Mouse (Mus musculus) testis, postnatal 14 days (tissue): ENCODE results near the gene Ankrd11.
"Not testable (repeated sequence)": the region's sequence is repeated elsewhere in the genome, so short reads cannot be mapped to it uniquely, and the experiment has no call there.

ENCODE experiments used
- DNase-seq: peaks from one replicate; pipeline ENCODE4 v3.0.0; 2021; ENCODE audit warnings: low spot score

Ankrd11 gene

GRCm38 (mm10) chr8:123042158-123042973 is at the start of gene Ankrd11:
Gene Ankrd11 (minus strand): TSS chr8:123042277.
- DNase-seq, result peak; percentile 100

DNA sequence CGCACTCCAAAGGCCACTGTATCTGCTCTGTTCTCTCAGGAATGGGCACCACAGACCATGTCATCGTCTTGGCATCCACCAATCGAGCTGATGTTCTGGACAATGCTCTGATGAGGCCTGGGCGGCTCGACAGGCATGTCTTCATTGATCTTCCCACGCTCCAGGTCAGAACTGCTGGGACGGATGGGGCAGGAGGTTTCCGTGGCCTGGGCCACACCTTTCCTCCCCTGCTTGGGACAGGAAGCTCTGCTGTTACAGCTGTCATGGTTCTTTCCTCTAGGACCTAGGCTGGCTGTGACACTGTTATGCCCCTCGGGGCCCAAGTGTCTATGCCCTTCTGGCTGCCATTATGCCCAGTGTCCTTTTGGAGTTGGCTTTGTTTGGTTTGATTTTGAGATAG is 45.2 kb upstream of the Ankrd11 start:
- no peak for DNase-seq

- no peak for DNase-seq
Measured at GRCm38 (mm10) chr8:123083610-123084009, 41.5 kb upstream of the Ankrd11 start.

- DNase-seq, result no peak
Measured at GRCm38 (mm10) chr8:123082993-123083392, 40.9 kb upstream of the Ankrd11 start.

- no peak for DNase-seq
Measured at GRCm38 (mm10) chr8:123077213-123077612, 35.1 kb upstream of the Ankrd11 start.

DNA sequence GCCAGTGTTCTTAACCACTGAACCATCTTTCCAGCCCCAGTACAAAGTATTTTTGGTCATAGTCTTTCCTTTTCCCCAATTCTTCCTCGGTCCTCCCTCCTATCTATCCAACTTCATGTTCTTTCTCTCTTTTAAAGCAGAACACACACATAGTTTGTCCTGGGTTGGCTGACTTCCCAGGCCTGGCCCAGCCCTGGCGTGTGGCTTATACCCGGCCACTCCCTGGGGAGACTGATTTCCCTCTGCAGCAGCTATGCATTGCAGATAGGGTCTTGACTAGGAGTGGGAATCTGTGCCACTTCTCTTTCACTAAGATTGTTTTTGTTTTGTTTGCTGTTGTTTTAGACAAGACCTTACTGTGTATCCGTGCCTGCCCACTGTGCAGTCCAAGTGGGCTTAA is 29.1 kb upstream of the Ankrd11 start:
- no peak for DNase-seq

GRCm38 (mm10) chr8:123066101-123066683 is 24.1 kb upstream of the Ankrd11 start:
- no peak for DNase-seq

- peak; percentile 95 for DNase-seq
Measured at GRCm38 (mm10) chr8:123065214-123066100, 23.4 kb upstream of the Ankrd11 start.

GRCm38 (mm10) chr8:123064809-123065213 is 22.7 kb upstream of the Ankrd11 start:
- DNase-seq, result no peak

GRCm38 (mm10) chr8:123064072-123064471 is 22.0 kb upstream of the Ankrd11 start:
- no peak for DNase-seq

- DNase-seq, result no peak
Measured at GRCm38 (mm10) chr8:123062721-123063120, 20.6 kb upstream of the Ankrd11 start, which contains the start of gene Spg7. Gene Spg7 (plus strand): TSS chr8:123062942.

- no peak for DNase-seq
Measured at GRCm38 (mm10) chr8:123051458-123051857, 9.4 kb upstream of the Ankrd11 start.

DNA sequence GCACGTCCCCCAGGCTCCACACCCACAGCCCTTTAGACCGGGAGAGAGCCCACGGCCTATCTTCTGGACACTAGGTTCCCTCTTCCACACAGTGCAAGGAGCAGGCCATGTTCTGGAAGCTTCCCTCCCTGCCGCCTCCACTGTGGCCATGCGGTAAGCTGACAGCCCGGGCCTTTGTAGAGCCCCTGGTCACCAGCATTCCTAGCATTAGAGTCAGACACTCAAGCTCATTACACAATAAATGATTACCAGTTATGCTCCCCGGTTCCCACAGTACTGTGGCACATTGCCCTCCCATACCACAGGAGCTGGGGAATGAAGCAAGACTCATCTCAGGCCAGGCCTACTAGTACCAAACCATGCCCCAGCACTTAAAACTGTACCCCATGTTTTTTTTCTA is 6.3 kb upstream of the Ankrd11 start:
- no peak for DNase-seq

DNA sequence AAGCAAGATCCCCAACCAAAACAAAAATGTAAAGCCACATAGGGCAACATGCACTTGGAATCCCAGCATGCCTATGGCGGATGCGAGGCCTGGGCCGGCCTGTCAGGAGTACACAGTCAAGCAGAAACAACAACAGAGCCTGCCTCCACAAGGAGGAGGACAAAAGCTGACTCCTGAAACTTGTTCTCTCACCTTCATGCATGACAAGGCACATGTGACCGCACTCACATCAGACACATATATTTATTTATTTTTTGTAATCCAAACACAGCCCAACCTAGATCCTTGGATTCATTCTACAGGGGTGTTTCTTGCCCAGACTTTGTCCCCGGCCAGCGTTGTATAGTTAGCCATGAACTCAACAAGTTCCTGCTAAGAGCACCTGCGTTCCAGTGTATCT is 5.8 kb upstream of the Ankrd11 start:
- no peak for DNase-seq

GRCm38 (mm10) chr8:123046706-123047105 is 4.6 kb upstream of the Ankrd11 start:
- DNase-seq, result no peak

- DNase-seq, result not testable (repeated sequence)
Measured at GRCm38 (mm10) chr8:123044743-123045425, 2.8 kb upstream of the Ankrd11 start.

DNA sequence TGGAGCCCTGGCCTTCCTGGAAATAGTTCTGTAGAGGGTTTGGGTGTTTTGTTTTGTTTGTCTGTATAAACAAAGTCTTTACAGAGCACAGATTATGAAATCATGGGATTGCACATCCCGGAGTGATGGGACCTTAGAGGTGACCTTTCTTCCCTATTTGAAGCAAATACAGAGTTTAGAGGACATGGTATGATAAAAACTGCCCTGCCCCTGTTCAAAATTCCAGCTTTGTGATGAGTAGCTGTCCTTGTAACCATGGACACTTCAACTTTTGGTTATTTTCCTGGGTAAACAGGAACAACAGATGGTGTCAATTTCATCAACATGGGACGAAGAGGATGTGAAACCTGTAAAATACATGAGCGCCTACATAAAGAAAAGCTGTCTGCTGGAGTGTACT is 1.9 kb upstream of the Ankrd11 start:
- DNase-seq, result no peak

DNA sequence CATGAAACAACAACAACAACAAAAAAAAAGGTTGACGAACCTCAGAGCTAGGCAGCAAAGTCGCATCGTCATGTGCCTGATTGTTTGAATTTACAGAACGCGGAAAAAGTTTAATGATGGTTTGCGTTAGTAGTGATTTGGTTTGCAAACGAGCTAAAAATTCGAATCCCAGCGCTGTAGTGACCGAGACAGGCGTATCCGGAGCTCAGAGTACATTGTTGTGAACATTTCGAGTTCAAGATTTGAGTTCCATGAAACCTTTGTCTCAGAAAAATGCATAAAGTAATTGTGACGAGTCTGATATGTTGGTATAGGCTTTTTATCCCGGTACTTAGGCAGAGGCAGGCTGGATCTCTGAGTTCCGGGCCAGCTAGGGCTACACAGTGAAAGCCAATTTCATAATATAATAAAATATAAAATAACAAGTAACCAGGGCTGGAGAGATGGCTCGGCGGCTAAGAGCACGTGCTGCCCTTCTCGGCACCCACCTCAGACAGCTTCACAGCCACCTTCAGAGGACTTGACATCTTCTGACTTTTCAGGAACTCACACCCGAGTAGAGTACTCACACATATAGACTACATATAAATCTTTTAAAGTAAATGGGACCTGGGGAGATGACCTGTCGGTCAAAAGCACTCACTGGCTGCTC is 1.0 kb upstream of the Ankrd11 start:
- DNase-seq, result no peak

- no peak for DNase-seq
Measured at GRCm38 (mm10) chr8:123041774-123042105, 337 bp downstream of the Ankrd11 start.

GRCm38 (mm10) chr8:123041008-123041773 is 886 bp downstream of the Ankrd11 start:
- DNase-seq, result peak; percentile 71
